ENCODE assay signal across 20 mouse cellular contexts in genomic region chr2:127624786-127625185, GRCm38 (mm10). TPM values are rescaled to one million over a fixed set of nuclear protein-coding genes. Genes with fewer than 3 reads are reported as not detected.
"Had no signal": no experiment of that assay in that cellular context is flagged by ENCODE, and none has a peak within 500 bp of the region (broad histone marks: within the 10 kb centered on the region; RNA-seq: fewer than 3 reads in every experiment).

No protein-coding gene starts in this region.

- H3K9ac ChIP-seq: lung, embryonic 15.5 days; midbrain, embryonic 12.5 days; neural tube, embryonic 13.5 days; neural tube, embryonic 15.5 days had no signal

- ATAC-seq: midbrain, embryonic 16.5 days had no signal

- H3K27me3 ChIP-seq: lung, embryonic 15.5 days; midbrain, embryonic 12.5 days; neural tube, embryonic 13.5 days; neural tube, embryonic 15.5 days had no signal

- H3K4me2 ChIP-seq: lung, embryonic 15.5 days; midbrain, embryonic 12.5 days; neural tube, embryonic 13.5 days; neural tube, embryonic 15.5 days had no signal

- H3K4me1 ChIP-seq: midbrain, embryonic 12.5 days had no signal

- DNase-seq: lung, adult 2 months; lung, postnatal 10 days; lung, postnatal 4 days; midbrain, embryonic 14.5 days; retina, postnatal 1 day; right cerebral cortex, adult 18-20 months; right cerebral cortex, postnatal 25 days; right cerebral cortex, postnatal 4 days; spleen, adult 18-20 months; thymus, adult 18-20 months; thymus, postnatal 14 days; thymus, postnatal 36 days had no signal

- H3K9me3 ChIP-seq: lung, embryonic 15.5 days; midbrain, embryonic 10.5 days; midbrain, embryonic 12.5 days; neural tube, embryonic 13.5 days; neural tube, embryonic 15.5 days had no signal

- H3K27ac ChIP-seq: midbrain, embryonic 10.5 days; midbrain, embryonic 12.5 days; neural tube, embryonic 13.5 days; neural tube, embryonic 15.5 days had no signal

- H3K36me3 ChIP-seq: lung, embryonic 15.5 days; midbrain, embryonic 10.5 days; midbrain, embryonic 12.5 days; neural tube, embryonic 13.5 days; neural tube, embryonic 15.5 days had no signal

- H3K4me3 ChIP-seq: lung, embryonic 15.5 days; midbrain, embryonic 10.5 days; midbrain, embryonic 12.5 days; myocyte; neural tube, embryonic 13.5 days; neural tube, embryonic 15.5 days had no signal

RNA-seq across cellular contexts. Expression of gene Mal, which starts 31.7 kb away (rescaled TPM):
- total RNA-seq: megakaryocyte-erythroid progenitor cell, adult 5-6 weeks had no signal
